Comparison of ENCODE assay signal across 8 mouse cellular contexts in the genomic region with DNA sequence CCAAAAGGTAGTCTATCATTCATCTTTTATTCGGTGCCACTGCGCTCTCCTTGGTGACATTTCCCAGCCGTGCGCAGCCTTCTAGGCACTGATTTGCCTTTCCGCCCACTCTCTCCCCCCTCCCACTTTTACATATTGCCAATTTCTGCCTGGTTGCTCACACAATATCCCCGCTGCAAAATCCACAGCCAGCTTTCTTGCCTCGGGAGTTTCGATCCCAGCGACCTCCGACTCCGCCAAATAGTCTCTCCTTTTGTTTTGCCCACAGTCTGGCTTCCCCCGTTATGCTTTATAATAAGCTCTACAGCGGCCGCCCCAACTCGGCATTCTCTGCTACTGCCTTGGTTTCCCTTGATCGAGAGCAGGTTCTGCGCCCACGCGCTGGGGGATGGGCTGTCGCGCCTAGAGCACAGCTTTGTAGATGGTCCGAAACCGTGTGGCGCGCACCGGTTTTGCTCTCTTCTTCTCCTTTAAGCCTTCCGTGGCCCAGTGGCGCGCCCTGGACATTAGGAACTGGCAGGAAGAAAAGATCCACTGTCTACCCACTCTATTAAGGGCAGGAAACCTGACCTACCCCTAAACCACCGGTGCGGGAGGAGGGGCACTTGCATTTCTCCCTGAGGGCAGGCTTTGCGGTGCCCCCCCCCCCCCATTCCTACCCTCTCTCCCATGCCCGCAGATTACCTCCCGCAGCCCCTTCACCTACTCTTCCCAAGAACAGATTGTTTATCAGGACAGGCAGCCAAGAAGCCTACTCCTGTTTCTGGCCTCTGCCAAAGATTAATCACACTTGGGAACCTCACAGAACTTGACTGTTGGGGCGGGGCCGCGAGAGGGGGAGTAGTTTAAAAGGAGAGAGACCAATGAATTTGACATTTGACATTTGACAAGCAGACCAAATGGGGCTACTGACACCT. TPM values are rescaled to one million over a fixed set of nuclear protein-coding genes. Genes with fewer than 3 reads are reported as not detected.
DNase-seq lines count a peak whose midpoint lies in the region; ATAC-seq and TF ChIP-seq lines count a peak whose summit lies in the region.

No protein-coding gene starts in this region.

- H3K36me3 ChIP-seq in liver, embryonic 14.5 days (replicated peaks; ENCODE audit: control insufficient read depth, insufficient read depth, low read depth) = no peaks in the 10 kb centered on the region
- no peaks in the 10 kb centered on the region for H3K36me3 ChIP-seq in stomach, postnatal 0 days (ENCODE audit: control insufficient read depth, insufficient read depth, low read length)

- DNase-seq in right cerebral cortex, adult 18-20 months = peak; percentile 68
- no peak for DNase-seq in right cerebral cortex, postnatal 25 days
- DNase-seq in cerebellum, postnatal 36 days = peak; percentile 78 to 80
- peak; percentile 92 to 93 for DNase-seq in heart, adult 18-20 months
- DNase-seq in kidney, adult 18-20 months = peak; percentile 92
- DNase-seq in liver, embryonic 14.5 days (ENCODE audit: low read depth in 3 of 3, low spot score in 3 of 3) = peak in 2 of 3 experiments; percentile 65 to 74
- peak; percentile 77 to 79 for DNase-seq in natural killer cell, adult 2 months (ENCODE audit: low spot score in 2 of 2)
- peak; percentile 82 for DNase-seq in stomach, postnatal 0 days (ENCODE audit: low spot score)

- 3% methylated on average over 37 of the region's 37 CpGs for WGBS in liver, embryonic 14.5 days (ENCODE audit: insufficient replicate concordance)
- 4% methylated on average over 35 of the region's 37 CpGs for WGBS in stomach, postnatal 0 days

- H3K9me3 ChIP-seq in liver, embryonic 14.5 days (ENCODE audit: control insufficient read depth, low read length) = no peaks in the 10 kb centered on the region
- no peaks in the 10 kb centered on the region for H3K9me3 ChIP-seq in stomach, postnatal 0 days (ENCODE audit: control insufficient read depth, low read length)

- peak; percentile 52; the same call in 1 of the 2 replicates for TF ChIP-seq EP300 in liver, embryonic 14.5 days (IDR thresholded peaks at IDR 0.05; ENCODE audit: low read depth)
- TF ChIP-seq EP300 in stomach, postnatal 0 days (optimal IDR thresholded peaks at IDR 0.05) = no peak

- peak; percentile 36; the same call in 1 of the 2 replicates for ATAC-seq in liver, embryonic 14.5 days (ENCODE audit: insufficient read depth)
- no peak for ATAC-seq in stomach, postnatal 0 days (ENCODE audit: low FRiP score, low TSS enrichment)

- peaks cover 28 to 57% of the 10 kb centered on the region in 2 experiments for H3K4me1 ChIP-seq in liver, embryonic 14.5 days (replicated peaks; ENCODE audit: control insufficient read depth in 2 of 2, insufficient read depth in 2 of 2, low read length in 1 of 2)
- H3K4me1 ChIP-seq in stomach, postnatal 0 days (replicated peaks; ENCODE audit: control insufficient read depth, insufficient read depth) = peaks cover 24% of the 10 kb centered on the region

- peak overlapping the region; percentile 47 for H3K9ac ChIP-seq in liver, embryonic 14.5 days (replicated peaks)
- H3K9ac ChIP-seq in stomach, postnatal 0 days (ENCODE audit: low read length) = peak overlapping the region; percentile 64

- H3K4me3 ChIP-seq in liver, embryonic 14.5 days (ENCODE audit: insufficient read depth in 1 of 2, low read depth in 2 of 2, low read length in 2 of 2) = peak overlapping the region; percentile 56 to 63
- H3K4me3 ChIP-seq in stomach, postnatal 0 days (ENCODE audit: low read depth, low read length) = peak overlapping the region; percentile 39

- H3K27ac ChIP-seq in liver, embryonic 14.5 days = no peak overlapping the region
- H3K27ac ChIP-seq in stomach, postnatal 0 days (replicated peaks) = peak overlapping the region; percentile 99

- peaks cover 23% of the 10 kb centered on the region for H3K27me3 ChIP-seq in liver, embryonic 14.5 days (ENCODE audit: control insufficient read depth, insufficient read depth, low read length)
- H3K27me3 ChIP-seq in stomach, postnatal 0 days (ENCODE audit: control insufficient read depth, insufficient read depth, low read length) = no peaks in the 10 kb centered on the region

- H3K4me2 ChIP-seq in liver, embryonic 14.5 days (ENCODE audit: low read depth) = peak overlapping the region; percentile 94
- peak overlapping the region; percentile 75 for H3K4me2 ChIP-seq in stomach, postnatal 0 days (replicated peaks; ENCODE audit: low read depth)

- TF ChIP-seq CTCF in liver, embryonic 14.5 days (IDR thresholded peaks at IDR 0.05; ENCODE audit: low read depth) = no peak
- TF ChIP-seq CTCF in stomach, postnatal 0 days (IDR thresholded peaks at IDR 0.05; ENCODE audit: low read depth) = no peak

RNA-seq across cellular contexts. Expression of a gene that starts 7.4 kb away (rescaled TPM):
- 10 to 100 TPM; 30.0 to 30.5 TPM for total RNA-seq in heart, adult 18-20 months (2021)
- polyA plus RNA-seq in liver, embryonic 14.5 days (2012; rRNA removed) = 1.4 and 1.5 TPM in 2 replicates
- polyA plus RNA-seq in liver, embryonic 14.5 days (2014; fragmentation: Nextera tagmentation; extraction: Ambion mirVana) = 1.4 and 1.5 TPM in 2 replicates
- 19.1 and 19.8 TPM in 2 replicates for polyA plus RNA-seq in stomach, postnatal 0 days (2015; fragmentation: Nextera tagmentation; extraction: Ambion mirVana)

RNA-seq across cellular contexts. Expression of a gene that starts 54.8 kb away (rescaled TPM):
- total RNA-seq in heart, adult 18-20 months (2021) = 10 to 100 TPM; 37.1 to 40.8 TPM
- polyA plus RNA-seq in liver, embryonic 14.5 days (2012; rRNA removed) = 7.5 and 8.8 TPM in 2 replicates
- polyA plus RNA-seq in liver, embryonic 14.5 days (2014; fragmentation: Nextera tagmentation; extraction: Ambion mirVana) = 10.0 and 10.7 TPM in 2 replicates
- 10.1 and 10.8 TPM in 2 replicates for polyA plus RNA-seq in stomach, postnatal 0 days (2015; fragmentation: Nextera tagmentation; extraction: Ambion mirVana)
